Mouse (Mus musculus) cortical plate, adult 2 months (tissue): ENCODE data around the gene Atp5g1. TPM values are rescaled to one million over a fixed set of nuclear protein-coding genes. Genes with fewer than 3 reads are reported as not detected.
A peak's percentile ranks its signal among the peaks of the same experiment; 100 is the strongest.

Experiments
- H3K27ac ChIP-seq: fragments of 200-500 bp; 2 replicates; pipeline ENCODE4 v1.5.1; 2012; ENCODE audit warnings: low read length, control low read depth, inconsistent platforms; ENCODE audit not compliant: insufficient read depth
- H3K4me1 ChIP-seq: fragments of 200-500 bp; 2 replicates; pipeline ENCODE4 v1.6.1; 2011; ENCODE audit warnings: low read length; ENCODE audit not compliant: control insufficient read depth, insufficient read depth
- H3K4me3 ChIP-seq: fragments of 200-500 bp; 2 replicates; pipeline ENCODE4 v1.5.1; 2011; ENCODE audit warnings: mild to moderate bottlenecking, low read length, control low read depth; ENCODE audit not compliant: insufficient read depth
- CTCF ChIP-seq: fragments of 200-500 bp; IDR thresholded peaks from 2 replicates; pipeline ENCODE4 v1.5.1; 2011; ENCODE audit warnings: mild to moderate bottlenecking, control low read depth, low read length; ENCODE audit not compliant: insufficient read depth; ENCODE audit errors: extremely low read depth
- POLR2A ChIP-seq: fragments of 200-500 bp; IDR thresholded peaks from 2 replicates; pipeline ENCODE4 v1.6.1; 2011; ENCODE audit warnings: mild to moderate bottlenecking, low read length, control low read depth; ENCODE audit not compliant: insufficient read depth; ENCODE audit errors: extremely low read depth
- polyA plus RNA-seq: library from polyadenylated mRNA; depleted of rRNA; stranded (reverse); fragments of >200 nt; gene quantifications from 2 replicates; pipeline ENCODE4 v1.2.3, GENCODE M21; 2012

Gene Atp5g1
- polyA plus RNA-seq, 1 experiment: 494 TPM

- Histone ChIP-seq H3K4me1 (no peaks in the 10 kb centered on the region), H3K4me3 (no peak overlapping the region), H3K27ac (no peak overlapping the region)
- no peak for TF ChIP-seq POLR2A
- TF ChIP-seq CTCF: peak; percentile 96
Observed at GRCm38 (mm10) chr11:96093361-96093760, 17.9 kb upstream of the Atp5g1 start.

GRCm38 (mm10) chr11:96092674-96093291 lies 17.3 kb upstream of the Atp5g1 start:
- Histone ChIP-seq H3K27ac (no peak overlapping the region), H3K4me3 (no peak overlapping the region), H3K4me1 (no peaks in the 10 kb centered on the region)
- TF ChIP-seq CTCF (no peak), POLR2A (no peak)

GRCm38 (mm10) chr11:96091073-96091472 lies 15.6 kb upstream of the Atp5g1 start:
- peak; percentile 12; the same call in 1 of the 2 replicates for TF ChIP-seq CTCF
- TF ChIP-seq POLR2A: no peak

GRCm38 (mm10) chr11:96087981-96088380 lies 12.5 kb upstream of the Atp5g1 start:
- Histone ChIP-seq H3K27ac (no peak overlapping the region), H3K4me1 (no peaks in the 10 kb centered on the region), H3K4me3 (no peak overlapping the region)
- no peak for TF ChIP-seq CTCF
- TF ChIP-seq POLR2A: no peak

More at GRCm38 (mm10) chr11:96091073-96091472, 15.6 kb upstream of the Atp5g1 start:
- H3K27ac ChIP-seq: no peak overlapping the region
- no peaks in the 10 kb centered on the region for H3K4me1 ChIP-seq
- no peak overlapping the region for H3K4me3 ChIP-seq

GRCm38 (mm10) chr11:96082682-96083081 lies 7.2 kb upstream of the Atp5g1 start:
- Histone ChIP-seq H3K4me3 (no peak overlapping the region), H3K4me1 (no peaks in the 10 kb centered on the region), H3K27ac (no peak overlapping the region)
- TF ChIP-seq POLR2A (no peak), CTCF (no peak)

- no peak overlapping the region for H3K27ac ChIP-seq
- TF ChIP-seq CTCF (no peak), POLR2A (no peak)
- H3K4me3 ChIP-seq: no peak overlapping the region
- H3K4me1 ChIP-seq: no peaks in the 10 kb centered on the region
Observed at GRCm38 (mm10) chr11:96080736-96081135, 5.3 kb upstream of the Atp5g1 start.

GRCm38 (mm10) chr11:96076221-96077105 lies 993 bp upstream of the Atp5g1 start:
- 0 out of 2 replicates have a peak, but pooled peaks cover 2% of the 10 kb centered on the region for H3K4me1 ChIP-seq
- no peak overlapping the region for H3K27ac ChIP-seq
- no peak for TF ChIP-seq POLR2A
- TF ChIP-seq CTCF: no peak
- no peak overlapping the region for H3K4me3 ChIP-seq

- H3K27ac ChIP-seq: peak overlapping the region; percentile 63
- 0 out of 2 replicates have a peak, but pooled peaks cover 2% of the 10 kb centered on the region for H3K4me1 ChIP-seq
- peak overlapping the region; percentile 82 for H3K4me3 ChIP-seq
- TF ChIP-seq POLR2A (no peak), CTCF (no peak)
Observed at GRCm38 (mm10) chr11:96075177-96075508, 327 bp downstream of the Atp5g1 start.

GRCm38 (mm10) chr11:96074351-96075176 lies 906 bp downstream of the Atp5g1 start:
- Histone ChIP-seq H3K4me1 (0 out of 2 replicates have a peak, but pooled peaks cover 2% of the 10 kb centered on the region), H3K27ac (peak overlapping the region; percentile 63), H3K4me3 (peak overlapping the region; percentile 82)
- TF ChIP-seq POLR2A: no peak
- TF ChIP-seq CTCF: no peak
